Mouse (Mus musculus) R1 (cell line): ENCODE results near the gene Sprr2a3.
"Not testable (repeated sequence)": the region's sequence is repeated elsewhere in the genome, so short reads cannot be mapped to it uniquely, and the experiment has no call there.

ENCODE experiments used
- DNase-seq: peaks from one replicate; pipeline ENCODE4 v3.0.0-alpha.2; 2018; ENCODE audit warnings: low read depth, low spot score

Sprr2a3 gene

GRCm38 (mm10) chr3:92285101-92285500, at the start of gene Sprr2a3:
TSS of gene Sprr2a3 (plus strand) at chr3:92285417.
- DNase-seq = not testable (repeated sequence)

GRCm38 (mm10) chr3:92236463-92237189, 48.6 kb upstream of the Sprr2a3 start:
- not testable (repeated sequence) for DNase-seq

- DNase-seq = not testable (repeated sequence)
Observed at GRCm38 (mm10) chr3:92238736-92239135, 46.5 kb upstream of the Sprr2a3 start.

DNA sequence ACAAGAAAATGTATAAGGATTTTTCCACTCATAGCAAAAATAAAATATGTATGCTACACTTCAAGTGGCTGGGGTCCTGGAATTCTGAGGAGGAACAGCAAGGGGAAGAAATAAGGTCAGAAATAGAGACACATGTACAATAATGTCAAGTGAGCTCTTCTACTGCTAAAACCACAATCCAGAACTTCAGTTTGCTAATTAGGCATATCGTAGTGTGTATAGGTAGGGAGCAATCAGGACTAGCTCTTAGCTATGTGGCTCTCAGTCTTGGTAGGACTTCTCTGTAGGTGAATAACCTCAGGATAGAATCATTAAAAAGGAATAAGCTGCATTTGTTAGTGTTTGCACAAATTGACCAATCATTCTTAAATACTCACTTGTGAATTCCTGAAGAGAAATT, 46.0 kb upstream of the Sprr2a3 start:
- not testable (repeated sequence) for DNase-seq

DNA sequence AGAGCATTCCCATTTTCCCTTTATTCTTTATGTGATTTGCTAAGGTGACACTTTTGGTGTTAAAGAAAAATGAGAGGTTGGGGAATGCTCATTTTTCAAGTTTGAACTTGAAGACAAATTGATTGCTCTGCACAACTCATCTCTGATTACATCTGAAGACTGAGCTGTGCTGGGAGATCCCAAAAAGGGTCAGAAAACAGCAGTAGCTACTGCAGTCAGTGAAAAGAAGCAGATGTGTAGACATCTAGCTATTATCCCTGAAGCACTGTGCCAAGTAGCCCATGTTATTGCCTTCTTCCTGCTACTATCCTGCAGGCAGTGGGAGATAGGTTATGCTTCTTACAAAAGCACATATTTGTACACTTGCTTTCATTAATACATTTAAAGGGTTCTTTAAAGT, 40.4 kb upstream of the Sprr2a3 start:
- DNase-seq = not testable (repeated sequence)

GRCm38 (mm10) chr3:92246245-92246644, 39.0 kb upstream of the Sprr2a3 start:
- DNase-seq = not testable (repeated sequence)

DNA sequence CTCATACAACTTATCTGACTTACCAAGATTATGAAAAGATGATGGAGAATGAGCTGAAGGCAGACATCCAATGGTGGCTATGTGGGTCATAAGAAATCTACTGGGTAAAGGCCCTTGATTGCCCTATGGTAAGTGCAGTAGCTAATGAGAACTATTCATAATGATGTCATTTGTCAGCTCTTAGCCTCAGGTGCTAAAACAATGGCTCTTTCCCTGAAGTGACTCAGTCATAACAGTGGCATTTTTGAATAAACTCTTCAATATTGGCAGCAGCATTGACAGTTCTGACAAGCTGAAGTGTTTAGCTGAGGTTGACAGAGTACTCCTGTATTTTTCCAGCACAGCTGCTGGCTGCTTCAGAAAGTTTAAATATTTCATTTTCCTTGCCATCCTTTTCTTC, 36.7 kb upstream of the Sprr2a3 start:
- not testable (repeated sequence) for DNase-seq

DNA sequence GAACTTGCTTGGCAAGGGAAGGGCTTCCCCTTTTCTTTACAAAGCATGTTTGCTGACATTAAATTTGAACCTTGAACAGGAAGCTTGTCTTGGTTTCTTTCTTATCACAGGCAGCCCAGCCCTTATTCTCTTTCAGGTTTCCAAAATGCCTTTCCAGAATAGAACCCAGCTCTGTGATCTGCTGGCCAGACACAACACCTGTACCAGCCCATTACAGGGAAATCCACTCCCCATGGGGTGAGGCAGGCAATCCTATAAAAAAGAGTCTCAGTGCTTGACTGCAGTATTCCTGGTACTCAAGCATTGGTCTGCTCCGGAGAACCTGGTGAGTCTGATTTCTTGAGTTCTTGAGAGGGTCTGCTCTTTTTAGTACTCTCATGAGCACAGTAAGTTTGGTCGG, 34.8 kb upstream of the Sprr2a3 start:
- not testable (repeated sequence) for DNase-seq

DNA sequence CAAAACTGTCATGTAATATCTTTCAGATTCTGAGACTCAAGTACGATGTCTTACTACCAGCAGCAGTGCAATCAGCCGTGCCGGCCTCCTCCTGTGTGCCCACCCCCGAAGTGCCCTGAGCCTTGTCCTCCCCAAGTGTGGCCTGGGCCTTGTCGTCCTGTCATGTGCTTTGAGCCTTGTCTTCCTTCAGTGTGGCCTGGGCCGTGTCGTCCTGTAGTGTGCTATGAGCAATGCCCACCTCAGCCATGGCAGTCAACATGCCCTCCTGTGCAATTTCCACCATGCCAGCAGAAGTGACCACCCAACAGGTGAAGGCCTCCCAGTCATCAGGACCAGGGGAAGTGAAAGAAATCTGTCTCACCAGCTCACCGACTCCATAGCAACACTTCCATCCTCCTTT, 31.4 kb upstream of the Sprr2a3 start:
- DNase-seq = not testable (repeated sequence)

GRCm38 (mm10) chr3:92258526-92258925, 26.7 kb upstream of the Sprr2a3 start:
- not testable (repeated sequence) for DNase-seq

GRCm38 (mm10) chr3:92263462-92263861, 21.8 kb upstream of the Sprr2a3 start:
- DNase-seq = not testable (repeated sequence)

- DNase-seq = not testable (repeated sequence)
Observed at GRCm38 (mm10) chr3:92271414-92271985, 13.7 kb upstream of the Sprr2a3 start.

- not testable (repeated sequence) for DNase-seq
Observed at GRCm38 (mm10) chr3:92273504-92273903, 11.7 kb upstream of the Sprr2a3 start.

GRCm38 (mm10) chr3:92274018-92274417, 11.2 kb upstream of the Sprr2a3 start:
- DNase-seq = not testable (repeated sequence)

GRCm38 (mm10) chr3:92279663-92280062, 5.6 kb upstream of the Sprr2a3 start:
- DNase-seq = not testable (repeated sequence)

- not testable (repeated sequence) for DNase-seq
Observed at GRCm38 (mm10) chr3:92280963-92281606, 4.1 kb upstream of the Sprr2a3 start.

- DNase-seq = not testable (repeated sequence)
Observed at GRCm38 (mm10) chr3:92288489-92288888, 3.3 kb downstream of the Sprr2a3 start.

GRCm38 (mm10) chr3:92307406-92307805, 22.2 kb downstream of the Sprr2a3 start:
- DNase-seq = no peak

- peak; percentile 38 for DNase-seq
Observed at GRCm38 (mm10) chr3:92316320-92316719, 31.1 kb downstream of the Sprr2a3 start, which contains the start of gene Sprr2b. TSS of gene Sprr2b (plus strand) at chr3:92316620.

DNA sequence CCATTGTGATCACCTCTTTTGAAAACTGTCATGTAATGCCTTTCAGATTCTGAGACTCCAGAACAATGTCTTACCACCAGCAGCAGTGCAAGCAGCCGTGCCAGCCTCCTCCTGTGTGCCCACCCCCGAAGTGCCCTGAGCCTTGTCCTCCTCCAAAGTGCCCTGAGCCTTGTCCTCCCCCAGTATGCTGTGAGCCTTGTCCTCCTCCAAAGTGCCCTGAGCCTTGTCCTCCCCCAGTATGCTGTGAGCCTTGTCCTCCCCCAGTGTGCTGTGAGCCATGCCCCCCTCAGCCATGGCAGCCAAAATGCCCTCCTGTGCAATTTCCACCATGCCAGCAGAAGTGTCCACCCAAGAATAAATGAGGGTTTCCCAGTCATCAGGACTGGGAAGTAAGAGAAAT, 32.2 kb downstream of the Sprr2a3 start:
- no peak for DNase-seq

GRCm38 (mm10) chr3:92336278-92336677, 51.1 kb downstream of the Sprr2a3 start:
- no peak for DNase-seq

- no peak for DNase-seq
Observed at GRCm38 (mm10) chr3:92338840-92339239, 53.6 kb downstream of the Sprr2a3 start, which contains the start of gene Sprr2d. TSS of gene Sprr2d (plus strand) at chr3:92339140.
